Mouse (Mus musculus): ENCODE results near the gene Gm20388.

- no peak for TF ChIP-seq CTCF (IDR thresholded peaks at IDR 0.05; ENCODE audit: low read depth, low read length)
- TF ChIP-seq GATA1 (IDR thresholded peaks at IDR 0.05; ENCODE audit: borderline replicate concordance, low read length) = no peak
- TF ChIP-seq TAL1 (conservative IDR thresholded peaks at IDR 0.05; ENCODE audit: low read depth, low read length) = no peak
Measured at GRCm38 (mm10) chr8:120248031-120248430, 337.4 kb downstream of the Gm20388 start.

Data from G1E (cell line).